Mouse (Mus musculus) liver, embryonic 15.5 days (tissue): ENCODE data around the gene Dnajc7. TPM values are rescaled to one million over a fixed set of nuclear protein-coding genes. Genes with fewer than 3 reads are reported as not detected.
"Not testable (repeated sequence)": the region's sequence is repeated elsewhere in the genome, so short reads cannot be mapped to it uniquely, and the experiment has no call there.

ENCODE experiments used
- ATAC-seq: fragments of 200-750 bp; cut with Nextera tagmentation; 2 replicates; pipeline ENCODE4 v1.8.0; 2017; ENCODE audit warnings: moderate number of reproducible peaks, mild to moderate bottlenecking, moderate library complexity; ENCODE audit not compliant: insufficient read depth
- H3K27ac ChIP-seq: fragments of 300-500 bp; sonication (generic); replicated peaks from 2 replicates; pipeline ENCODE4 v1.5.1; 2015; ENCODE audit warnings: mild to moderate bottlenecking, inconsistent platforms
- H3K27me3 ChIP-seq: fragments of 300-500 bp; sonication (generic); 2 replicates; pipeline ENCODE4 v1.6.1; 2015; ENCODE audit warnings: mild to moderate bottlenecking, inconsistent platforms
- H3K36me3 ChIP-seq: fragments of 300-500 bp; sonication (generic); replicated peaks from 2 replicates; pipeline ENCODE4 v1.6.1; 2015; ENCODE audit warnings: moderate library complexity, mild to moderate bottlenecking, inconsistent platforms
- H3K4me1 ChIP-seq: fragments of 300-500 bp; sonication (generic); replicated peaks from 2 replicates; pipeline ENCODE4 v1.6.1; 2015; ENCODE audit warnings: inconsistent platforms
- H3K4me2 ChIP-seq: fragments of 300-500 bp; sonication (generic); 2 replicates; pipeline ENCODE4 v1.6.1; 2015; ENCODE audit warnings: moderate library complexity, mild to moderate bottlenecking, inconsistent platforms
- H3K4me3 ChIP-seq: fragments of 300-500 bp; sonication (generic); replicated peaks from 2 replicates; pipeline ENCODE4 v1.5.1; 2015; ENCODE audit warnings: mild to moderate bottlenecking, inconsistent platforms
- H3K9ac ChIP-seq: fragments of 300-500 bp; sonication (generic); 2 replicates; pipeline ENCODE4 v1.6.1; 2015; ENCODE audit warnings: moderate library complexity, mild to moderate bottlenecking, inconsistent platforms
- H3K9me3 ChIP-seq: fragments of 300-500 bp; sonication (generic); replicated peaks from 2 replicates; pipeline ENCODE4 v1.6.1; 2016; ENCODE audit warnings: inconsistent platforms
- WGBS: fragments of 180-500 bp; shearing (Covaris S2); methylation state at CpG from one replicate; pipeline ENCODE4 v1.1.7; 2015; ENCODE audit warnings: mixed read lengths; ENCODE audit not compliant: insufficient replicate concordance; 5-methylcytosine and 5-hydroxymethylcytosine counted together
- polyA plus RNA-seq: library from polyadenylated mRNA; unstranded; fragments of >200 nt; fragmentation: Nextera tagmentation; extraction: Ambion mirVana; gene quantifications from 2 replicates; pipeline ENCODE4 v1.2.1, GENCODE M21; 2015

Gene Dnajc7
- polyA plus RNA-seq, 1 experiment from 2014 or later = 61.0 TPM

DNA sequence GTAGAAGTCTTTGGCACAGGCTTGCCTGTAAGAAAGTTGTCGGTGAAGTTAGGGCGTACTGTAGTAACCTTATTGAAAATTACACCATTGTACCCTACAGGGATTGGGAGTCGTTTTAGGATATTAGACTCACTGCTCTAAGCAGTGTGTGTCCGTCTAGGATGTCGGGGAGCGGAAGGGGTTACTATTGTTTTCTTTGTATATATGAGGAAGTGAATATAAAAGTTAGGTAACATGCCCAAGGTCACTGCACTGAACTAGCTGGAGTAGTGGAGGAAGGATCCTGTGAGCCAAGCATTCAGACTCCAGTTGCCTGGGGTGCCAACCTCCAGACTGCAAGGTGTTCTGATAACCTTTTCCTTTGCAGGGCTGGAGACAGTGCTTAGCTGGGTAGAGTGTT, 73.0 kb downstream of the Dnajc7 start:
- Histone ChIP-seq H3K4me2 (no peak overlapping the region), H3K9me3 (no peaks in the 10 kb centered on the region), H3K27ac (no peak overlapping the region), H3K9ac (no peak overlapping the region), H3K4me1 (peaks cover 25% of the 10 kb centered on the region), H3K36me3 (no peaks in the 10 kb centered on the region), H3K27me3 (no peaks in the 10 kb centered on the region), H3K4me3 (no peak overlapping the region)
- WGBS = 69% methylated on average over 6 of the region's 6 CpGs
- no peak for ATAC-seq

DNA sequence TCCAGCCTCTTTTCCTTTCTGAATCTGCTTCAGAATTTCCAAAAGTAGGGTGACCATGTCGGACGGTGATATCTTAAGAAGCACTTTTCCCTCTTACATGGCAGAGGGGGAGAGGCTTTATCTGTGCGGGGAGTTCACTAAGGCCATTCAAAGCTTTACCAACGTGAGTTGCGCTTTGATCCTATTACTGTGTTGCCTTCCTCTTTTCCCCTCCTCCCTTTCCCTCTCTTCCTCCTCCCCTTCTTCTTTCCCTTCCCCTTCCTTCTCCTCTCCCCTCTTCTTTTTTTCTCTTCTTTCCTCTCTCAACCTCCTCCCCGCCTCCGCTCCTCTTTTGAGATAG, 74.3 kb downstream of the Dnajc7 start:
- H3K27me3 ChIP-seq = no peaks in the 10 kb centered on the region
- ATAC-seq = 0 out of 2 replicates have a peak, but pooled peaks have one; percentile 11
- H3K4me3 ChIP-seq = peak overlapping the region; percentile 61
- H3K27ac ChIP-seq = no peak overlapping the region
- H3K9me3 ChIP-seq = no peaks in the 10 kb centered on the region
- no peaks in the 10 kb centered on the region for H3K36me3 ChIP-seq
- peak overlapping the region; percentile 82 for H3K4me2 ChIP-seq
- 23% methylated on average over 7 of the region's 7 CpGs for WGBS
- peaks cover 29% of the 10 kb centered on the region for H3K4me1 ChIP-seq
- peak overlapping the region; percentile 27; the same call in 1 of the 2 replicates for H3K9ac ChIP-seq

DNA sequence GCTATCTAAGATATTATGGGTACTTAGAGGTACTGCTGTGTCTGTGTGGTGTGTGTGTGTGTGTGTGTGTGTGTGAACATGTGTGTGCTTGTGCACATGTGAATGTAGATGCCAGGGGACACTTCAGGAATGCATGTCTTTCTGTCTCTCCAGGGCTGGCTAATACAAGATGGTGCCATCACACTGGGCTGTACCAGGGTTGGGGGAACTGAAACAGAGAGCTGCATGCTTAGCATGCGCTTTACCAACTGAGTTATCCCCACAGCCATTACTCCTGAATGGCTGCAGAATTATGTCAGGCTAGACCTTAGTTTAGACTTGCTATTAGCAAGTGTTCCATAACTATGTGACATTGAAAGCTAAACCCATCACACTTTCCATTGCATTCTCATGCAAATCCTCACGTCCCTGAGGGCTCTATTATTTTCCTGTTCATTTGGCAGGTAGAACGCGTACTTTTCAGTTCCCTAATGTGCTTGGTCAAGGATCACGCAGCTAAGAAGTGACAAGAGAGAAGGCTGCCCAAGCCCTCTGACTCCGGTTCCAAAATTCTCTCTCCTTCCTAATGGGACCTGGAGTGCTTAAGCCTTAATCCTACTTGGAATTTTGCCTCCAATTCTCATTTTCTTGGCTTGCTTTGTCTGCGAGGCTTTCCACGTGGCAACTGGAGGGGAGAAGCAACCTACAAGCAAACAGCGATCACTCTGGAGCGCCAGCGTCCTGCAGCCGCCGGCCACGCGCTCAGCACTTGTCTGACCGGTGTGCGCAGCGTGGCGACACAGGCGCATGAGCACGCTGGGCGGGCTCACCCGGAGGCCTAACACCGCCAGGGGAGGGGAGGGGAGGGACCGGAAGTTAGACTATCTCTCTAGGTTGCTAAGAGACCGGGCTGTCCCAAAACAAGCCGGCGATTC, 74.9 kb downstream of the Dnajc7 start, which contains the start of gene Ttc25:
Ttc25 (plus strand) TSS at position 776 of the 914 bp plus-strand sequence.
- WGBS = 5% methylated on average over 28 of the region's 28 CpGs
- H3K9ac ChIP-seq = peak within 1 kb of the TSS; percentile 37; the same call in 1 of the 2 replicates
- H3K36me3 ChIP-seq = no peaks in the 10 kb centered on the region
- H3K9me3 ChIP-seq = no peaks in the 10 kb centered on the region
- H3K4me2 ChIP-seq = peak within 1 kb of the TSS; percentile 82
- peak within 1 kb of the TSS; percentile 61 for H3K4me3 ChIP-seq
- peak; percentile 93 for ATAC-seq
- H3K27ac ChIP-seq = peak within 1 kb of the TSS; percentile 39
- H3K4me1 ChIP-seq = peaks cover 29% of the 10 kb centered on the region
- H3K27me3 ChIP-seq = no peaks in the 10 kb centered on the region

DNA sequence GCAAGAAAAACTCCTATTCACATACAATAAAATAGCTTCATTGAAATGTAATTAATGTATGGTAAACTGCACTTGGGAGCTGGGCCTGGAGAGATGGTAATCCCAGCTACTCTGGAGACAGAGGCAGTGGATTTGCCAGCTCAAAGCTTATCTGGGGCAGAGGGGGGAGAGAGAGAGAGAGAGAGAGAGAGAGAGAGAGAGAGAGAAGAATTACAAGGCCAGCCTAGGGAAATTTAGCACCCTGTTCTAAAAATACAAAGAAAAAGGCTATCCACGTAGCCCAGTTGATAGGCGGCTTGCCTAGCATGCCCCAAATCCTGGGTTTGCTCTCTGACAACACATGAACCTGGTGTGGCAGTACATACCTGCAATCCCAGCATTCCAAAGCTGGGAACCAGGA, 78.4 kb downstream of the Dnajc7 start:
- Histone ChIP-seq H3K4me3 (no peak overlapping the region), H3K9ac (no peak overlapping the region), H3K27ac (no peak overlapping the region), H3K4me1 (peaks cover 27% of the 10 kb centered on the region), H3K27me3 (no peaks in the 10 kb centered on the region), H3K36me3 (no peaks in the 10 kb centered on the region), H3K9me3 (no peaks in the 10 kb centered on the region), H3K4me2 (no peak overlapping the region)
- ATAC-seq = no peak
- WGBS = 62% methylated on average over 2 of the region's 2 CpGs

DNA sequence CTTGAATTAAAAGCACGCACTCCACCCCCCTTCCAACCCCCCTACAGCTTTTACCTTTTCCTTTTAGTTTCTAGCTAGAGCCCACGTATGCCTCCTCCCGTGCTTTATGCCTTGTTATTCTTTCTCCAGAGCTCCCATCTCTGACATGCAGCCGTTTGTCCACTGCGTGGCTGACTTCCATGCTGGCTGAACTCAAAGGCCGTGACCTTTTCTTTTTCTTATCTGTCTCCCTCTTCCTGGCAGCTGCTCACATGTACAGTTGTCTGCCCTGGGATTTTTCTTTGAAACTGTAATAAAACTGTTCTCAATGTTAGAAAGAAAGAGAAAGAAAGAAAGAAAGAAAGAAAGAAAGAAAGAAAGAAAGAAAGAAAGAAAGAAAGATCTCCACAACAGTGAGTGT, 79.0 kb downstream of the Dnajc7 start:
- no peaks in the 10 kb centered on the region for H3K36me3 ChIP-seq
- no peaks in the 10 kb centered on the region for H3K9me3 ChIP-seq
- ATAC-seq = no peak
- H3K4me2 ChIP-seq = no peak overlapping the region
- H3K9ac ChIP-seq = no peak overlapping the region
- no peak overlapping the region for H3K27ac ChIP-seq
- peaks cover 25% of the 10 kb centered on the region for H3K4me1 ChIP-seq
- H3K27me3 ChIP-seq = no peaks in the 10 kb centered on the region
- H3K4me3 ChIP-seq = no peak overlapping the region
- WGBS = 15% methylated on average over 6 of the region's 6 CpGs

DNA sequence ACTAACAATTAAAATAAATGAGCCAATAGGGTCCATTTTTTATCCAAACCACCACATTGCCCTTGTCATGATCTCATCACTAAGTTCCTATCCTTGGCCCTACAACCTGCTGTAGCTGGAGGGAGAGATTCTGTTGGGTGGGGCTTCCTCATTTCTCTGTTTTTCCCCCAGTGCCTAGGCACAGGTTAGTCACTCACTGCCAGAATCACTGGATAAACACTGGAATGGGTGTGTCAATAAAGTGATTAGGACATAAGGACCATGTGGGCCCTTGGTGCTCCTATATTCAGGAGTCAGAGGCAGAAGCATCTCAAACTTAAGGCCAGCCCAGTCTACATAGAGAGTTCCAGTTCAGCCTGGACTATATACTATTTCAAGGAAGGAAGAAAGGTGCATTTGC, 83.5 kb downstream of the Dnajc7 start:
- Histone ChIP-seq H3K27ac (no peak overlapping the region), H3K9ac (no peak overlapping the region), H3K36me3 (no peaks in the 10 kb centered on the region), H3K9me3 (no peaks in the 10 kb centered on the region), H3K4me3 (no peak overlapping the region), H3K4me1 (0 out of 2 replicates have a peak, but pooled peaks cover 6% of the 10 kb centered on the region), H3K27me3 (no peaks in the 10 kb centered on the region), H3K4me2 (no peak overlapping the region)
- ATAC-seq = no peak

DNA sequence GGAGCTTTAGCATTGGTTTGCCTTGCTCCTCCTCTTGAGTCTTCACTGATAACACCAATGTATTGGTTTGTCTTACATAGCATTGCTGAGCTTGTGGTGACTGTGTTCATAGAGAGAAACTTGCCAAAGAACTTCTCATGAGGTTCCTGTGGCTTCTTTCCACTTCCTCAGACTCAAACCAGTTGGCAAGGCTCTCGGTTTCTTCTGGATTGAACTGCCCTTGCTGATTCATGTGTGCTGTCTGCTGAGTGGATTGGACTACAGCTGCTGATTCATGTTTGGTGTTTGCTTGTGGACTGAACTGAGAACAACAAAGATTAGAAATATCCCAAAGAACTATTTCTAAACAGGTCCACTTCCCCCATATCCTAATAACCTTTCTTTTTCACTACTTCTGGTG, 84.0 kb downstream of the Dnajc7 start:
- Histone ChIP-seq H3K4me1 (0 out of 2 replicates have a peak, but pooled peaks cover 3% of the 10 kb centered on the region), H3K9ac (no peak overlapping the region), H3K4me3 (no peak overlapping the region), H3K36me3 (no peaks in the 10 kb centered on the region), H3K4me2 (no peak overlapping the region), H3K27ac (no peak overlapping the region), H3K9me3 (no peaks in the 10 kb centered on the region), H3K27me3 (no peaks in the 10 kb centered on the region)
- ATAC-seq = no peak
- 42% methylated on average over 1 of the region's 1 CpGs for WGBS

DNA sequence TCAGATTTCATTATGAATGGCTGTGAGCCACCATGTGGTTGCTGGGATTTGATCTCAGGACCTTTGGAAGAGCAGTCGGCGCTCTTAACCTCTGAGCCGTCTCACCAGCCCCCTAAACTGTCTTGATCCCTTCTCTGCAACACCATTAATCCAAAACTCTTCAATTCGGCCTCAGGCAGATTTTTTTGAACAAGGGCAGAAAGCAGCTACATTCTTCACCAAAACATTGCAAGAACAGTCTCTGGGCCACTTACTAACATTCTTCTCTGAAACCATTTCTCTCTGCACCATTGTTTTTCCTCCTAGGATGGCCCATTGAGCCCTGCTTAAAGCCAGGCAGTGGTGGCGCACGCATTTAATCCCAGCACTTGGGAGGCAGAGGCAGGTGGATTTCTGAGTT, 85.1 kb downstream of the Dnajc7 start:
- not testable (repeated sequence) for H3K4me3 ChIP-seq, H3K36me3 ChIP-seq, H3K9ac ChIP-seq, ATAC-seq, H3K4me1 ChIP-seq, H3K27ac ChIP-seq, H3K4me2 ChIP-seq, H3K27me3 ChIP-seq, H3K9me3 ChIP-seq
- 74% methylated on average over 6 of the region's 6 CpGs for WGBS

DNA sequence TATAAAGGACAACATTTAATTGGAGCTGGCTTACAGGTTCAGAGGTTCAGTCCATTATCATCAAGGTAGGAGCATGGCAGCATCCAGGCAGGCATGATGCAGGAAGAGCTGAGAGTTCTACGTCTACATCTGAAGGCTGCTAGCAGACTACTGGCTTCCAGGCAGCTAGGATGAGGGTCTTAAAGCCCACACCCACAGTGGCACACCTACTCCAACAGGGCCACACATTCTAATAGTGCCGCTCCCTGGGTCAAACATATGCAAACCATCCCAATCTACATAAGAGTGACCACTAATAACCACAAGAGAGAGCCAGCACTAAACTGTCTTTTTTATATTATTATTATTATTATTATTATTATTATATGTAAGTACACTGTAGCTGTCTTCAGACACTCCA, 85.6 kb downstream of the Dnajc7 start:
- not testable (repeated sequence) for H3K36me3 ChIP-seq, H3K4me3 ChIP-seq, H3K27me3 ChIP-seq, ATAC-seq, H3K4me2 ChIP-seq, H3K9ac ChIP-seq, H3K27ac ChIP-seq, H3K9me3 ChIP-seq, H3K4me1 ChIP-seq
- 67% methylated on average over 2 of the region's 2 CpGs for WGBS

DNA sequence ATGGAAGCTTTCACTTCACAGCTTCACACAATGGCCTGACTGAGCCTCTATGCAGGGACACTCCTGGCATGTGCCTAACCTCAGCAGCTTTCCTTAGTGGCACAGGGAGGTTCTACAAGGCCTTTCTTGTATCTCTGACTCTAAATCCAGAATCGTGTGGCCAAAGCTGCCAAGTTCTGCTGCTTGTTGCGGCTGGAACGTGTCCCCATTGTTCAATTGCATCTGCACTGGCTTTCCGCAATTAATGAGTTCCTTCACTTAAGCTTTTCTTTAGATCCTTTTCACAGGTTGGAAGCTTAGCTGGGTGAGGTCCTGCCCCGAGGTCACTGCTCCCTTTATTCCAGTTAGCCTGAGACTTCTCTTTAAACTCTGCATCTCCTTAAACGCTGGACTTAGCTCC, 86.1 kb downstream of the Dnajc7 start:
- Histone ChIP-seq H3K36me3 (no peaks in the 10 kb centered on the region), H3K27ac (no peak overlapping the region), H3K4me2 (no peak overlapping the region), H3K4me3 (no peak overlapping the region), H3K4me1 (0 out of 2 replicates have a peak, but pooled peaks cover 6% of the 10 kb centered on the region), H3K9me3 (no peaks in the 10 kb centered on the region), H3K9ac (no peak overlapping the region), H3K27me3 (no peaks in the 10 kb centered on the region)
- no peak for ATAC-seq
- WGBS = 76% methylated on average over 6 of the region's 6 CpGs
